Mouse (Mus musculus) MEL (cell line): ENCODE data around the gene Tomm40. TPM values are rescaled to one million over a fixed set of nuclear protein-coding genes. Genes with fewer than 3 reads are reported as not detected.

ENCODE experiments used
- DNase-seq: peaks from one replicate; pipeline ENCODE4 v3.0.0; 2011; ENCODE audit warnings: low read depth, low spot score
- H3K27ac ChIP-seq: 2 replicates; pipeline ENCODE4 v1.5.1; 2012; ENCODE audit warnings: low read depth, mild to moderate bottlenecking, control low read depth, low read length, moderate library complexity; ENCODE audit not compliant: control insufficient read depth
- H3K27me3 ChIP-seq, 2 experiments: fragments of 150-350 bp in 1 of 2; sonication (generic) in 1 of 2; 2 replicates each; pipeline ENCODE4 v1.6.1; 2012; ENCODE audit warnings: low read length in 2 of 2, mild to moderate bottlenecking in 2 of 2, improper control_type of control experiment in 1 of 2, moderate library complexity in 1 of 2; ENCODE audit not compliant: insufficient read depth in 2 of 2, control insufficient read depth in 1 of 2
- H3K36me3 ChIP-seq, 2 experiments: 2 replicates each; pipeline ENCODE4 v1.6.1; 2012 to 2014; ENCODE audit warnings: low read length in 2 of 2, improper control_type of control experiment in 1 of 2, inconsistent platforms in 1 of 2, mild to moderate bottlenecking in 1 of 2; ENCODE audit not compliant: insufficient read depth in 2 of 2, control insufficient read depth in 1 of 2
- H3K4me1 ChIP-seq, 2 experiments: fragments of 150-350 bp in 1 of 2; sonication (generic) in 1 of 2; 2 replicates each; pipeline ENCODE4 v1.6.1; 2012; ENCODE audit warnings: low read length in 2 of 2, improper control_type of control experiment in 1 of 2, mild to moderate bottlenecking in 1 of 2; ENCODE audit not compliant: insufficient read depth in 2 of 2, control insufficient read depth in 1 of 2
- H3K4me3 ChIP-seq, 2 experiments: fragments of 150-350 bp in 1 of 2; sonication (generic) in 1 of 2; 2 replicates each; pipeline ENCODE4 v1.5.1; 2012; ENCODE audit warnings: low read depth in 2 of 2, low read length in 2 of 2, mild to moderate bottlenecking in 2 of 2, moderate library complexity in 2 of 2, control low read depth in 1 of 2, improper control_type of control experiment in 1 of 2; ENCODE audit not compliant: control insufficient read depth in 1 of 2, insufficient read depth in 1 of 2
- H3K79me2 ChIP-seq: 2 replicates; pipeline ENCODE4 v1.6.1; 2012; ENCODE audit warnings: mild to moderate bottlenecking, low read length, moderate library complexity; ENCODE audit not compliant: control insufficient read depth, poor library complexity, insufficient read depth
- H3K9ac ChIP-seq: 2 replicates; pipeline ENCODE4 v1.6.1; 2012; ENCODE audit warnings: low read depth, mild to moderate bottlenecking, control low read depth, low read length, moderate library complexity; ENCODE audit not compliant: control insufficient read depth, poor library complexity, severe bottlenecking
- H3K9me3 ChIP-seq: fragments of 150-350 bp; sonication (generic); replicated peaks from 2 replicates; pipeline ENCODE4 v1.6.1; 2012; ENCODE audit warnings: mild to moderate bottlenecking, low read length, improper control_type of control experiment, moderate library complexity; ENCODE audit not compliant: insufficient read depth
- BHLHE40 ChIP-seq: IDR thresholded peaks from 2 replicates; pipeline ENCODE4 v1.6.1; 2012; ENCODE audit warnings: low read depth, mild to moderate bottlenecking, inconsistent platforms, low read length, improper control_type of control experiment, borderline replicate concordance
- ELF1 ChIP-seq: IDR thresholded peaks from 2 replicates; pipeline ENCODE4 v1.6.1; 2014; ENCODE audit warnings: low read depth, mild to moderate bottlenecking, inconsistent platforms, low read length, improper control_type of control experiment, moderate library complexity
- EP300 ChIP-seq, 2 experiments: IDR thresholded peaks; 2 replicates each; pipeline ENCODE4 v1.6.1; 2011; ENCODE audit warnings: improper control_type of control experiment in 2 of 2, low read length in 2 of 2, low read depth in 1 of 2, mild to moderate bottlenecking in 1 of 2
- JUND ChIP-seq: IDR thresholded peaks from 2 replicates; pipeline ENCODE4 v1.6.1; 2011; ENCODE audit warnings: low read depth, mild to moderate bottlenecking, improper control_type of control experiment, low read length
- MXI1 ChIP-seq: IDR thresholded peaks from 2 replicates; pipeline ENCODE4 v1.6.1; 2011; ENCODE audit warnings: mild to moderate bottlenecking, low read depth, low read length, improper control_type of control experiment
- MYC ChIP-seq: IDR thresholded peaks from 2 replicates; pipeline ENCODE4 v1.6.1; 2011; ENCODE audit warnings: low read depth, mild to moderate bottlenecking, low read length, improper control_type of control experiment, moderate library complexity
- NRF1 ChIP-seq: IDR thresholded peaks from 2 replicates; pipeline ENCODE4 v1.6.1; 2014; ENCODE audit warnings: low read depth, mild to moderate bottlenecking, inconsistent platforms, low read length, improper control_type of control experiment, moderate library complexity; ENCODE audit not compliant: poor library complexity, insufficient read depth, severe bottlenecking
- POLR2A ChIP-seq, 2 experiments: IDR thresholded peaks; 2 replicates each; pipeline ENCODE4 v1.6.1; 2011 to 2012; ENCODE audit warnings: low read length in 2 of 2, mild to moderate bottlenecking in 2 of 2, control low read depth in 1 of 2, improper control_type of control experiment in 1 of 2, low read depth in 1 of 2, moderate library complexity in 1 of 2; ENCODE audit not compliant: control insufficient read depth in 1 of 2, insufficient read depth in 1 of 2, poor library complexity in 1 of 2
- RAD21 ChIP-seq: IDR thresholded peaks from 2 replicates; pipeline ENCODE4 v1.6.1; 2011; ENCODE audit warnings: mild to moderate bottlenecking, low read depth, low read length, improper control_type of control experiment
- RCOR1 ChIP-seq: IDR thresholded peaks from 2 replicates; pipeline ENCODE4 v1.6.1; 2012; ENCODE audit warnings: low read depth, mild to moderate bottlenecking, inconsistent platforms, low read length, improper control_type of control experiment
- SIN3A ChIP-seq: IDR thresholded peaks from 2 replicates; pipeline ENCODE4 v1.6.1; 2012; ENCODE audit warnings: low read length, improper control_type of control experiment, inconsistent platforms
- TCF12 ChIP-seq: IDR thresholded peaks from 2 replicates; pipeline ENCODE4 v1.6.1; 2014; ENCODE audit warnings: low read depth, mild to moderate bottlenecking, inconsistent platforms, low read length, improper control_type of control experiment, moderate library complexity
- USF1 ChIP-seq: IDR thresholded peaks from 2 replicates; pipeline ENCODE4 v1.6.1; 2014; ENCODE audit warnings: low read depth, mild to moderate bottlenecking, inconsistent platforms, low read length, improper control_type of control experiment, moderate library complexity
- USF2 ChIP-seq, 2 experiments: IDR thresholded peaks; 2 replicates each; pipeline ENCODE4 v1.6.1; 2011 to 2012; ENCODE audit warnings: improper control_type of control experiment in 2 of 2, low read length in 2 of 2, borderline replicate concordance in 1 of 2, inconsistent platforms in 1 of 2, low read depth in 1 of 2, mild to moderate bottlenecking in 1 of 2; ENCODE audit not compliant: insufficient read depth in 1 of 2
- ZKSCAN1 ChIP-seq: IDR thresholded peaks from 2 replicates; pipeline ENCODE4 v1.6.1; 2012; ENCODE audit warnings: low read depth, mild to moderate bottlenecking, inconsistent platforms, low read length, improper control_type of control experiment, moderate library complexity
- polyA plus RNA-seq, 2 experiments: library from polyadenylated mRNA; stranded (reverse) in 1 of 2; unstranded in 1 of 2; fragments of >175 nt in 1 of 2; fragments of >200 nt in 1 of 2; gene quantifications; 2 replicates each; pipeline versions ENCODE4 v1.2.1 to v1.2.4; 2012; ENCODE audit warnings: low replicate concordance in 2 of 2, low read depth in 1 of 2; ENCODE audit not compliant: insufficient read length in 2 of 2, insufficient read depth in 1 of 2, missing spikeins in 1 of 2
- total RNA-seq: library from RNA; depleted of rRNA; stranded (reverse); fragments of 300-350 nt; gene quantifications from 2 replicates; pipeline ENCODE4 v1.2.3, GENCODE M21; 2012

Tomm40 gene
- total and polyA plus RNA-seq, 3 experiments: 294 to 403 TPM; not detected in 1

DNA sequence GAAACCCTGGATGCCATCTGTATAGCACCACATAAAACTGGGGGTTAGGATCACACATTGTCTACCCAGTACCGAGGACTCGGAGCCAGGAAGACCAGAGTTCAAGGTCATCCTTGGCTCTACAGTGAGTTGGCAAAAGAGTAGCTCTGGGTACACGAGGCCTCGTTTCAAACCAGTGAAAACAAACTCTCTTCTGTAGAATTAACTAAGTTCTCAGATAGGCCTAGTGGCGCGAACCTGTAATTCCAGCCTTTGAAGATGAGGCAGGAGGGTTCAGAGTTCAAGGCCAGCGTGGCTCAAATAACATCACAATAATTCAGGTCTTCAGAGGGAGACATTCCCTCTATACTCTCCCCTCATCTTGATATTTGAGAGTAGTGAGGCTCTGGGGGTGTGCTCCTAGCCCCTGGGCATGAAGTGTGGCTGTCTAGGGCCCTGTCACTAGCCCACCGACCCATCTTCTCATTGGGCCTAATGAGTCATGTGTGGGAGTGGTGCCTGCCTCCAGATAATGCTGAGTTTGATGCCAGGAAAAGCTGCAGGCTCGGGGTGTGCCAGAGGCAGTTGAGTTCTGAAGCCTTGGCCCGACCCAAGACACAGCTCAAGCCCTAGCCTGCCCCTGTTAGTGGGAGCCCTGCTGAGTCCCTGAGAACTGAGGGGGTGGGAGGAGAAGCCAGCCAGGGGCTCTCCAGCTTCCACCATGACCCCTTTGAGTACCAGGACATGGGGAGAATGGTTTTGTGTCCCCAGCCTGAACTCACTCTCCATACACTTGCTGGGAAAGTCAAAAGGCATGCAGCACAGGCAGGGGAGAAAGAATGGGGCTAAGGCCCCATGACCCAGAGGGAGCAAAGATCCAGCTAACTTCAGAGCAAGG is 20.7 kb downstream of the Tomm40 start:
- Histone ChIP-seq H3K4me1 (peaks cover 14 to 39% of the 10 kb centered on the region in 2 experiments), H3K27me3 (no peaks in the 10 kb centered on the region), H3K9ac (peak overlapping the region; percentile 65), H3K27ac (peak overlapping the region; percentile 98), H3K36me3 (peaks cover 0 to 36% of the 10 kb centered on the region in 2 experiments; a peak in 2 of 4 replicates), H3K9me3 (no peaks in the 10 kb centered on the region), H3K79me2 (no peaks in the 10 kb centered on the region), H3K4me3 (peak overlapping the region; percentile 3 to 15; a peak in 2 of 4 replicates)
- DNase-seq: peak; percentile 66
- peak; percentile 63 for TF ChIP-seq USF1
- TF ChIP-seq POLR2A (IDR thresholded peaks at IDR 0.05; ENCODE audit: control insufficient read depth in 1 of 2, insufficient read depth in 1 of 2, low read depth in 1 of 2, low read length in 2 of 2, poor library complexity in 1 of 2): no peak

GRCm38 (mm10) chr7:19693421-19693820 is 21.8 kb downstream of the Tomm40 start:
- H3K4me1 ChIP-seq: peaks cover 14 to 32% of the 10 kb centered on the region in 2 experiments
- H3K9me3 ChIP-seq: no peaks in the 10 kb centered on the region
- peak overlapping the region; percentile 98 for H3K27ac ChIP-seq
- H3K27me3 ChIP-seq: no peaks in the 10 kb centered on the region
- no peak overlapping the region for H3K4me3 ChIP-seq
- no peaks in the 10 kb centered on the region for H3K79me2 ChIP-seq
- no peak for DNase-seq
- no peak for TF ChIP-seq RAD21
- no peak for TF ChIP-seq JUND
- TF ChIP-seq MYC: no peak
- TF ChIP-seq MXI1: no peak
- no peak for TF ChIP-seq BHLHE40
- TF ChIP-seq USF2 (IDR thresholded peaks at IDR 0.05; ENCODE audit: borderline replicate concordance in 1 of 2, insufficient read depth in 1 of 2, low read depth in 1 of 2, low read length in 2 of 2): no peak
- TF ChIP-seq SIN3A: no peak
- TF ChIP-seq POLR2A (IDR thresholded peaks at IDR 0.05; ENCODE audit: control insufficient read depth in 1 of 2, insufficient read depth in 1 of 2, low read depth in 1 of 2, low read length in 2 of 2, poor library complexity in 1 of 2): no peak
- no peak for TF ChIP-seq ELF1
- no peak for TF ChIP-seq TCF12
- no peak for TF ChIP-seq NRF1
- TF ChIP-seq EP300 (IDR thresholded peaks at IDR 0.05; ENCODE audit: low read depth in 1 of 2, low read length in 2 of 2): no peak
- no peak for TF ChIP-seq USF1
- no peak for TF ChIP-seq RCOR1
- TF ChIP-seq ZKSCAN1: no peak
- H3K9ac ChIP-seq: no peak overlapping the region
- peaks cover 0 to 31% of the 10 kb centered on the region in 2 experiments; a peak in 2 of 4 replicates for H3K36me3 ChIP-seq
